Mouse (Mus musculus): ENCODE measurements around the gene Habp2.
"Not testable (repeated sequence)": the region's sequence is repeated elsewhere in the genome, so short reads cannot be mapped to it uniquely, and the experiment has no call there.

The Habp2 gene

DNA sequence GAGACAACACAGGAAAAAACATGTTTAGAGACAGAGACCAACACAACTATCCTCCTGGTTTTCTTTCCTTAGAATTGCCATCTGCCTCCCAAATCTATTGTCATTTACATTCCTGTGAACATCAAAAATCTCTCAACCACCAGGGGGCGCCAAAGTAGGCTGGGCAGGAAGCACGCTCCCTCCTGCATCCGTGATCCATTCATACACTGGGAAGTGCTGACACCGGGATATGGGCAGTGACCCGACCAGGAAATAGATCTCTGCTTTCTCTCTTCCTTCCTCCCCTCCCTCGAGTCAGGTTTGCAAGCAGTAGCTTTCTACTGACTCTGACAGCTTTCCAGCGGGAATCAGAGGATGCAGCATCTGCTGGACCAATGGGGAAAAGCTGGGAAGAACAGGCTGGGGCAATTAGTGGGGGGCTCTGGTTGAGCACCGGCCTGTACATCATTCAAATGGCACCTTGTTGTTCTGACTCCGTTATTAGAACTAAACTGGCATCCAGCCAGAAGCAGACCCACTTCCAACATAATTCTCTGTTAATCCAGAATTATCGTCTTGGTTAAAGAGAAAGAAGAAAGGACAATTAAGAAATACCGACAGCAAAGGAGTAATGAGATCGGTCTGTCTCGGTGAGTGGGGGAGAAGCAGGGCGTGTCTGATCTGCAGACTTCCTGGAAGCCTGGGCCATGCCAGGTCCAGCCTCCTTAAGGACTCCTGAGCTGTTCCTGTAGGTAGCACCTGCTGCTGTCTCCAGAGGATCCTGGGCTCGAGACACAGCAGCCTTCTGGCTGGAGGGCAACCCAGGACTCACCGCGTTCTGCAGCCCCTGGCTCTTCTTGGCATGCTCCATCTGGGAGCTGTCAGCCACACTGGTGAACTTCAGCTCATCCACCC, 69.8 kb downstream of the Habp2 start:
- DNase-seq (ENCODE audit: low spot score in 2 of 2): peak; percentile 39 to 56

DNA sequence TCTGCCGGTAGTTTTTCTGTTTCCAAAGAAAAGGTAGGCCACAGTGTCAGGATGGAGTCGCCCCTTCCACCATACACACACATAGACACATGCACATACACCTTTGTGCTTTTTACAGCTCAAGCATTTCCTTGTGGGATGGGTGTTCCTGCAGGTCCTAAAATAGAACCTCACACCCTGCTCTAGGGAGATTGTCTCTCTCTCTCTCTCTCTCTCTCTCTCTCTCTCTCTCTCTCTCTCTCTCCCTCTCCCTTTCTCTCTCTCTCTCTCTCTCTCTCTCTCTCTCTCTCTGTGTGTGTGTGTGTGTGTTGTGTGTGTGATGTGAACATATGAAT, 70.4 kb downstream of the Habp2 start:
- not testable (repeated sequence) for DNase-seq (ENCODE audit: low spot score in 2 of 2)

DNA sequence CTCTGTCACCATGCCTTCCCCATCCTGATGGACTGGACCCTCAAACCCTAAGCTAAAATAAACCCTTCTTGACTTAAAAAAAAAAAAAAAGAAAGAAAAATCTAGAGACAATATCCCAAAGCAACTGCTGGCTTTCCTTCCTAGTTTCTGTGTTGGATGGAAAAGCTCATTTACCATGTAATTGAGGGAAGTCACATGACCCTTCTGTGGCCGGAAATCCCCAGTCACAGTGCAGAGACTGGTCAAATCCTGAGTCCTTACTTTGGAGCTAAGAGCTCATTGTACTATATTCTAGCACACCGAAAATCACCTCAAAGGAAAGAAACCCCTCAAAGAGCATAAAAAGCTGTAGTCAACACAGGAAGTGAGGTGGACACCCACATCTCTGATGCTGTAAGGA, 72.0 kb downstream of the Habp2 start:
- no peak for DNase-seq (ENCODE audit: low spot score in 2 of 2)

GRCm38 (mm10) chr19:56363721-56364460, 77.0 kb downstream of the Habp2 start:
- DNase-seq (ENCODE audit: low spot score in 2 of 2): no peak

DNA sequence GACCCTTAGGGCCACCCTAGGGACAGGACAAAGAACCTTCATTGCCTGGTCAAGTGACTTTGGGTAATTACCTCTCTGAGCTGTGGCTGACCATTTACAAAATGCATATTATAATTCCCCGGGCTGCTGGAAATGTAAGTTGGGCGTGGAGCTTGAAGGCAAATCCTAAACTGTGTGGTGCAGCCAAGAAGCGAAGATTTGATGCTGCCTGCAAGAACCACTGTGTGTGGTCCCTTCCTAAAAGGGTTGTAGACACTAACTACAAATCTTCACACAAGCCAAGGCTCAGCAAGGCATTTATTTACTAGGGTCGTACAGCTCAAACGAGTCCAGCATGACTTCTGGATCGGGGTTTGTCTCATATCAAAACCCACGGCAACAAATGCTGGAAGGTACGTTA, 77.6 kb downstream of the Habp2 start:
- no peak for DNase-seq (ENCODE audit: low spot score in 2 of 2)

DNA sequence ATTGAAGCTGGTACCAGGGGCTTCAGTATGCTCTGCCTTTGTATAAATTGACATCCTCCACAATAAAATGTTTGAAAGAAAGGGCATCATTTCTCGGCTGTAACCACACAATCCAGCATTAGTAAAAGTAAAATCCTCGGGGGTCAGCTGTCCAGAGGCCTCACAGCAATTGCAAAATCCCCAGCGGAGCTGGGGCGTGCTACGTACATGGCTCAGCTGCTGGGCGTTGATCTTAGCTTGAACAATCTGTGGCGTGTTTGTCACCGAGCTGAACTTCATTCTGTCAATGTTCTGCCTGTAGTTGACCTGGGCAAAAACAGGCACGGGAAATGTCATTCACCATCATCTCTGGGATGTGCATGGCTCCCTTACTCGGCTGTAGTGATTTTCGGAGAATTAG, 79.2 kb downstream of the Habp2 start:
- no peak for DNase-seq (ENCODE audit: low spot score in 2 of 2)

DNA sequence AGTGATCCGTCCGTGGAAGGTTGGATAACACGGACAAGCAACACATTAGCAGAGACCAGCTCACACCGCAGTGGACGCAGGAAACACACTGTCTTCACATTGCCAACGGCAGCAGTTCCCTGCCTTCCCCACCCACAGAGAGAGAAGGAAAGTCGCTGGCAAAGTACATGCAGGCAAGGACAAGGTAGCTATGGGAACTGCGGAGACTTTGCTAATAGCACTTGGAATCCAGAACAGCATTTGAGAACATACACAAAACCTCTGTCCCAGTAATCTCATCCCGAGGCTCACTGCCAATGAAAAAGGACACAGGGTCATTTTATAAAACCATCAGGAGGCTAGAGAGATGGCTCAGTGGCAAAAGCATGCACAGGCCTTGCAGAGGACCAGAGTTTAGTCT, 79.7 kb downstream of the Habp2 start:
- no peak for DNase-seq (ENCODE audit: low spot score in 2 of 2)

DNA sequence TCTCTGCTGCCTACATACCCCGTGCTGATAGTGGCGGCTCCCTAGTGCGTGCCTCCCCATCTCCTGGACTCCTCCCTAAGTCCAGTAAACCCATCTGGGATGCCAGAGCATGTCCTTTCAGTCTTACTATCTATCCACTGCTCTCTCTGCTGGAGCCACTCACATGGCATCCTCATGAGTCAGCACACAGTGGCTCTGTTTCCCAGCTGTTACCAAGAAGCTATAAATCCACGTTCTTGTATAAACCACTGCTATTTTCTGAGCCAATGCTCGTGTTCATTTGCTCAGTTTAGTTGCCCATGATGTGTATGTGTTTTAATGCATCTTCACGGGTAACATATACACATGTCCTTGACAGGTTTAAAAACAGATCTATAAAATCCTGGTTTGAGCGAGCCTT, 80.8 kb downstream of the Habp2 start:
- no peak for DNase-seq (ENCODE audit: low spot score in 2 of 2)

DNA sequence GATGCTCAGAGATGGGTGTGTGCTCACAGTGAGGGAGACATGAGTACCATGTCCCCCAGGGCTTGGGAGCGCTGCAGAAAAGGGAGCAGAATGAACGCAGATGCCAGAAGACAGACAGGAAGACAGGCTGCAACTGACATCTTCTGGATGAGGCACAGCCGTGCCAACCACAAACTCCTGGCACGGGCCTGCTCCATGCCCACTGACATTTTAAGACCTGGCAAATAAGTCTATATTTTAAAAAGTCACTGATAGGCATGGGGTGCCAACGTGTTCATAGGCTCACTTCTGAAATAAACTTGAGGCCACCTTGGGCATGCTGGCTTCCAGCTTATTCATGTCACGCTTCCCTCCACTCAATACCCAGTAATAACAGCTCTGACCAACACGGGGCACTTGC, 82.0 kb downstream of the Habp2 start:
- DNase-seq (ENCODE audit: low spot score in 2 of 2): no peak
